Mouse (Mus musculus): ENCODE data around the gene Nrk.

DNA sequence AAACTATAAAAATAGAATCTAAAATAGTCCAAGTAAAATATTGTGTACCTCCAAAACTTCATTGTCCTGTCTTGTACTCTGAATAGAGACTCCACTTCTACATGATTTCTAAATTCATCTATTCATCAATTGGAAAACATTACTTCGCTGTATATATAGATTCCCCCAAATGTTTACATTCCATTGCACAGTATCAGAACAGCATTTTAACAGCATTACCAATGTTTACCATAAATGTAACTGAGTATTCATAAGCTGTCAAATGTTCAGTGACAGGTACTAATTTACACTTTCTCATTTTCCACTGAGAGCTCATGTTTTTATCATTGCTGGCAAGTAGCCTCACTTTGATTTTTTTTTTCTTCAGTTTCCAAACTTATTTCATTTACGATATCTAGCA, 65.0 kb downstream of the Nrk start:
- TF ChIP-seq POLR2A (IDR thresholded peaks at IDR 0.05; ENCODE audit: control insufficient read depth, extremely low read depth, insufficient read depth, low read length, poor library complexity) (no peak), CTCF (IDR thresholded peaks at IDR 0.05; ENCODE audit: borderline replicate concordance, control insufficient read depth, extremely low read depth, insufficient read depth, low read length, poor library complexity) (no peak)

All from thymus, adult 2 months (tissue).